Mouse (Mus musculus): Measurements from ENCODE around the gene Trim30a. TPM values are rescaled to one million over a fixed set of nuclear protein-coding genes. Genes with fewer than 3 reads are reported as not detected.

Gene Trim30a
- polyA plus RNA-seq, 1 experiment = 16.8 TPM

- H3K36me3 ChIP-seq (ENCODE audit: control insufficient read depth, insufficient read depth, low read length) = no peaks in the 10 kb centered on the region
- H3K4me3 ChIP-seq (ENCODE audit: control insufficient read depth, insufficient read depth, low read length) = no peak overlapping the region
- H3K27ac ChIP-seq (ENCODE audit: control insufficient read depth, insufficient read depth, low read length) = no peak overlapping the region
- H3K27me3 ChIP-seq (ENCODE audit: control insufficient read depth, insufficient read depth, low read length) = no peaks in the 10 kb centered on the region
- TF ChIP-seq POLR2A (IDR thresholded peaks at IDR 0.05; ENCODE audit: control insufficient read depth, extremely low read depth, insufficient read depth, low read length, poor library complexity) (no peak), CTCF (IDR thresholded peaks at IDR 0.05; ENCODE audit: borderline replicate concordance, control insufficient read depth, extremely low read depth, insufficient read depth, low read length, poor library complexity) (no peak)
- no peak for DNase-seq
- H3K4me1 ChIP-seq (replicated peaks; ENCODE audit: control insufficient read depth, insufficient read depth, low read length) = 0 out of 2 replicates have a peak, but pooled peaks cover 4% of the 10 kb centered on the region
- 97% methylated on average over 3 of the region's 3 CpGs for WGBS
Measured at GRCm38 (mm10) chr7:104404460-104404950, 60.5 kb downstream of the Trim30a start.

GRCm38 (mm10) chr7:104401140-104401539, 63.9 kb downstream of the Trim30a start:
- TF ChIP-seq POLR2A (IDR thresholded peaks at IDR 0.05; ENCODE audit: control insufficient read depth, extremely low read depth, insufficient read depth, low read length, poor library complexity) = no peak
- no peak for TF ChIP-seq CTCF (IDR thresholded peaks at IDR 0.05; ENCODE audit: borderline replicate concordance, control insufficient read depth, extremely low read depth, insufficient read depth, low read length, poor library complexity)
- no peak for DNase-seq
- Histone ChIP-seq H3K4me1 (replicated peaks; ENCODE audit: control insufficient read depth, insufficient read depth, low read length) (0 out of 2 replicates have a peak, but pooled peaks cover 4% of the 10 kb centered on the region), H3K27ac (ENCODE audit: control insufficient read depth, insufficient read depth, low read length) (no peak overlapping the region), H3K27me3 (ENCODE audit: control insufficient read depth, insufficient read depth, low read length) (no peaks in the 10 kb centered on the region), H3K36me3 (ENCODE audit: control insufficient read depth, insufficient read depth, low read length) (no peaks in the 10 kb centered on the region), H3K4me3 (ENCODE audit: control insufficient read depth, insufficient read depth, low read length) (no peak overlapping the region)

GRCm38 (mm10) chr7:104400698-104401097, 64.3 kb downstream of the Trim30a start, which contains the start of gene Trim30c:
TSS of gene Trim30c (minus strand) at chr7:104400837.
- Histone ChIP-seq H3K4me1 (replicated peaks; ENCODE audit: control insufficient read depth, insufficient read depth, low read length) (0 out of 2 replicates have a peak, but pooled peaks cover 4% of the 10 kb centered on the region), H3K36me3 (ENCODE audit: control insufficient read depth, insufficient read depth, low read length) (no peaks in the 10 kb centered on the region), H3K27me3 (ENCODE audit: control insufficient read depth, insufficient read depth, low read length) (no peaks in the 10 kb centered on the region), H3K4me3 (ENCODE audit: control insufficient read depth, insufficient read depth, low read length) (no peak within 1 kb of the TSS), H3K27ac (ENCODE audit: control insufficient read depth, insufficient read depth, low read length) (no peak within 1 kb of the TSS)
- TF ChIP-seq POLR2A (IDR thresholded peaks at IDR 0.05; ENCODE audit: control insufficient read depth, extremely low read depth, insufficient read depth, low read length, poor library complexity) = no peak
- no peak for TF ChIP-seq CTCF (IDR thresholded peaks at IDR 0.05; ENCODE audit: borderline replicate concordance, control insufficient read depth, extremely low read depth, insufficient read depth, low read length, poor library complexity)
- DNase-seq = no peak
- WGBS = 9% methylated on average over 1 of the region's 1 CpGs

GRCm38 (mm10) chr7:104398492-104398891, 66.5 kb downstream of the Trim30a start:
- H3K27me3 ChIP-seq (ENCODE audit: control insufficient read depth, insufficient read depth, low read length) = no peaks in the 10 kb centered on the region
- H3K4me3 ChIP-seq (ENCODE audit: control insufficient read depth, insufficient read depth, low read length) = no peak overlapping the region
- DNase-seq = no peak
- WGBS = 85% methylated on average over 1 of the region's 1 CpGs
- TF ChIP-seq POLR2A (IDR thresholded peaks at IDR 0.05; ENCODE audit: control insufficient read depth, extremely low read depth, insufficient read depth, low read length, poor library complexity) (no peak), CTCF (IDR thresholded peaks at IDR 0.05; ENCODE audit: borderline replicate concordance, control insufficient read depth, extremely low read depth, insufficient read depth, low read length, poor library complexity) (no peak)
- H3K4me1 ChIP-seq (replicated peaks; ENCODE audit: control insufficient read depth, insufficient read depth, low read length) = 0 out of 2 replicates have a peak, but pooled peaks cover 4% of the 10 kb centered on the region
- no peaks in the 10 kb centered on the region for H3K36me3 ChIP-seq (ENCODE audit: control insufficient read depth, insufficient read depth, low read length)
- H3K27ac ChIP-seq (ENCODE audit: control insufficient read depth, insufficient read depth, low read length) = no peak overlapping the region

- Histone ChIP-seq H3K36me3 (ENCODE audit: control insufficient read depth, insufficient read depth, low read length) (no peaks in the 10 kb centered on the region), H3K27ac (ENCODE audit: control insufficient read depth, insufficient read depth, low read length) (no peak within 1 kb of the TSS), H3K4me1 (replicated peaks; ENCODE audit: control insufficient read depth, insufficient read depth, low read length) (no peaks in the 10 kb centered on the region), H3K27me3 (ENCODE audit: control insufficient read depth, insufficient read depth, low read length) (no peaks in the 10 kb centered on the region), H3K4me3 (ENCODE audit: control insufficient read depth, insufficient read depth, low read length) (no peak within 1 kb of the TSS)
- TF ChIP-seq CTCF (IDR thresholded peaks at IDR 0.05; ENCODE audit: borderline replicate concordance, control insufficient read depth, extremely low read depth, insufficient read depth, low read length, poor library complexity) = no peak
- TF ChIP-seq POLR2A (IDR thresholded peaks at IDR 0.05; ENCODE audit: control insufficient read depth, extremely low read depth, insufficient read depth, low read length, poor library complexity) = no peak
- DNase-seq = peak; percentile 26
- WGBS = 16% methylated on average over 1 of the region's 1 CpGs
Measured at GRCm38 (mm10) chr7:104369736-104370414, 95.1 kb downstream of the Trim30a start, which contains the start of gene Trim30b. TSS of gene Trim30b (minus strand) at chr7:104369884.

GRCm38 (mm10) chr7:104366339-104366738, 98.7 kb downstream of the Trim30a start:
- Histone ChIP-seq H3K27ac (ENCODE audit: control insufficient read depth, insufficient read depth, low read length) (no peak overlapping the region), H3K4me3 (ENCODE audit: control insufficient read depth, insufficient read depth, low read length) (no peak overlapping the region), H3K27me3 (ENCODE audit: control insufficient read depth, insufficient read depth, low read length) (no peaks in the 10 kb centered on the region), H3K4me1 (replicated peaks; ENCODE audit: control insufficient read depth, insufficient read depth, low read length) (no peaks in the 10 kb centered on the region), H3K36me3 (ENCODE audit: control insufficient read depth, insufficient read depth, low read length) (no peaks in the 10 kb centered on the region)
- DNase-seq = no peak
- TF ChIP-seq POLR2A (IDR thresholded peaks at IDR 0.05; ENCODE audit: control insufficient read depth, extremely low read depth, insufficient read depth, low read length, poor library complexity) (no peak), CTCF (IDR thresholded peaks at IDR 0.05; ENCODE audit: borderline replicate concordance, control insufficient read depth, extremely low read depth, insufficient read depth, low read length, poor library complexity) (no peak)

Other genes starting within 250 kb of the Trim30a start
- gene Trim6, start 246.4 kb downstream of the Trim30a start, polyA plus RNA-seq (2012; rRNA removed) = 0.52 and 0.98 TPM in 2 replicates
- gene Trim34a, start 220.7 kb downstream of the Trim30a start, polyA plus RNA-seq (2012; rRNA removed) = 11.3 and 17.7 TPM in 2 replicates
- gene Trim5, start 177.1 kb downstream of the Trim30a start, polyA plus RNA-seq (2012; rRNA removed) = 1.6 and 2.8 TPM in 2 replicates
- gene Trim12a, start 149.7 kb downstream of the Trim30a start, polyA plus RNA-seq (2012; rRNA removed) = 15.2 and 26.9 TPM in 2 replicates
- gene Trim34b, start 135.7 kb downstream of the Trim30a start, polyA plus RNA-seq (2012; rRNA removed) = 6.4 and 10.6 TPM in 2 replicates
- gene Trim12c, start 111.8 kb downstream of the Trim30a start, polyA plus RNA-seq (2012; rRNA removed) = 9.8 and 10.4 TPM in 2 replicates
- 0.34 and 0.74 TPM in 2 replicates for gene Trim30b, start 95.3 kb downstream of the Trim30a start, polyA plus RNA-seq (2012; rRNA removed)
- 0.06 TPM in 1 of 2 replicates, not detected in the other for gene Trim30c, start 64.4 kb downstream of the Trim30a start, polyA plus RNA-seq (2012; rRNA removed)
- gene Trim30d, start 42.7 kb upstream of the Trim30a start, polyA plus RNA-seq (2012; rRNA removed) = 2.2 and 4.8 TPM in 2 replicates
- gene Olfr651, start 84.9 kb upstream of the Trim30a start, polyA plus RNA-seq (2012; rRNA removed) = not detected in 2 replicates
- not detected in 2 replicates for gene Olfr652, start 95.7 kb upstream of the Trim30a start, polyA plus RNA-seq (2012; rRNA removed)
- gene Olfr653, start 112.1 kb upstream of the Trim30a start, polyA plus RNA-seq (2012; rRNA removed) = not detected in 2 replicates
- gene Olfr654, start 121.8 kb upstream of the Trim30a start, polyA plus RNA-seq (2012; rRNA removed) = not detected in 2 replicates
- not detected in 2 replicates for gene Olfr655, start 136.6 kb upstream of the Trim30a start, polyA plus RNA-seq (2012; rRNA removed)
- gene Olfr656, start 148.8 kb upstream of the Trim30a start, polyA plus RNA-seq (2012; rRNA removed) = not detected in 2 replicates
- not detected in 2 replicates for gene Olfr657, start 159.6 kb upstream of the Trim30a start, polyA plus RNA-seq (2012; rRNA removed)
- not detected in 2 replicates for gene Olfr658, start 182.1 kb upstream of the Trim30a start, polyA plus RNA-seq (2012; rRNA removed)
- not detected in 2 replicates for gene Olfr659, start 201.6 kb upstream of the Trim30a start, polyA plus RNA-seq (2012; rRNA removed)
- not detected in 2 replicates for gene Olfr661, start 221.3 kb upstream of the Trim30a start, polyA plus RNA-seq (2012; rRNA removed)